Mouse (Mus musculus) kidney, adult 18-20 months (tissue): ENCODE measurements around the gene Fer1l5.

Experiments used
- DNase-seq: peaks from one replicate; pipeline ENCODE4 v3.0.0; 2021

Fer1l5 gene

DNA sequence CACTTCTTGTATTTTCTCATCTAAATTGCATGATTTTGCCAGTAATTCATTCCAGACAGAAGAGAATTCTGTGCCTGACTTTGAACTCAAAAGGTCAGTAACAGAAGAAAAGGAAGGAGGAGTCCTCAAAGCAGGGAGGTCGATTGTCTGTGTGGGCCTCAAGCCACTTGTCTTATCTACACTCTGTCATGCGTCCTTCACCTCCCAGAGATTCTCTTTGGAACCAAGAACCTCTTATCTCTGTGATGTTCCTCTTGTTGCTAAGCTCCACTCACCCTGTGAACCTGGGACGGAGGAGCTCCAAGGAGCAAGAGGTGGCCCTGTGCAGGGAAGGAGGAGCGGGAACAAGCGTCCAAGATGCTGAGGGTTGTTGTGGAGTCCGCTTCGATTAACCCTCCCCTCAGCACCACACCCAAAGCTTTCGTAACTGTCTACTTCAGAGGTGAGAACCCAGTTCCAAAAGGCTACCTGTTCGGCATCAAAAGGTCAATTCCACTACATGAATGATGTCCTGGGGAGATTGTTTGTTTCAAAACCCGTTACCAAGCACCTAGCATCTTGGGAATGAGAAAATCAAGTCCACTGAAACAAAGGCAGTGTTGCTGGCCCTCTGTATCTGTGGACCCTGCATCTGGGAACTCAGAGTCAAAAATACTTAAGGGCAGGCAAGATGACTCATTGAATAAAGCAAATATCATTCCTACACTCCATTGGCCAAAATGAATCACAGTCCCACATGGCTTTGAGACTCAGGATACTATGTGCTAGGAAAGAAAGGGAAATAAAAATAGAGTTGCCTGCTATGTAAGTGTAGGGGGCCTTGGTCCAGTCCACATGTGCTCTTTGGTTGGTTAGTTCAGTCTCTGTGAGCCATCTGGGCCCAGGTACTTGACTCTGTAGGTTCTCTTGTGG is at the start of gene Fer1l5:
Fer1l5 (plus strand) TSS at position 358 of the 912 bp plus-strand sequence.
- no peak for DNase-seq

DNA sequence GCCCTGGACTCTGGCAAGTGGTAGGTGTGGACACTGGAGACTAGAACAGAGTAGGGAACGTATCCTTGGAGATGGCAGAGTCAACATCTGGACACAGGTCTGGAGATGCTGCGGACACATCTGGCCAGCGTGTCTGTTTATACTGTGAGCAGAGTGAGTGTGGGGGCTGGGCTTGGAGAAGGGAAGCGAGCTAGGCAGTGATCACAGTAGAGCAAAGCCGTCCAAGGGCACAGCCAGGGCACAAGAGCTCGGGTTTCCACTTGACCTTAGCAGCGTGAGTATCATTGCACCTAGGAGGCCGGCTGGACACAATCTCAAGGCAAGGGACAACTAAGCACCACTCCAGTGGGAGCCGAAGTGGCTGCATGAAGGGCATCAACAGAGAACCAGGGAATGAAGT is 49.0 kb upstream of the Fer1l5 start:
- no peak for DNase-seq

DNA sequence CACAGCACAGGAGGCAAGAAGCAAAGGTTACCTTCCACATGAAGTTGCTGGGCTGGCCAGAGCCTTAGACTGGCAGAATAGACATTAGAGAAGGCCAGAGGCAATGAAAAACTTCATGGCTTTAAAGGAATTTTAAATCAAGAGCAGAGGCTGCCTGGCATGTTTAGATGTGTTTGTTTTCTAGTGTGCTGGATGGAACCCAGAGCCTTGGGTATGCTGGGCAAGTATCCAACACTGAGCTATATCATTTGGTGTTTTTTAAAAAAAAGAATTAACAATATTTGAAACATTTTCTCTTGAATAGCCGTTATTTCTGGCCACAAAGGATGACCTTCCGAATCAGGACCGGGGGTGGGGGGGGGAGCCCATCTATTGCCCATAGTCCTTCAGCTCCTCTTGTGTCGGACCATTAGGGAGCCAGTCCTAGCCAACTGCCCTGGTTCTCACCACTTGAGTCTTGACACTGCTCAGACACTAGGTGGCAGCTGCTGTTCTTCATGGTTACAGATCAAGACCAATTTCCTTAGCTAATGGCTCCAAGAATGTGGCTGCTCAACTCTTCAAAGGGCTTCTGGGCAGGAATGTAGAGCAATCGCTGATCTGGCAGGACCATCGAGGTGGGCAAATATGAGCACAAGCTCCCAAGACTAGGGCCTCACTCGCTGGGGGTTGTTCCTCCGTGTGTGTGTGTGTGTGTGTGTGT is 48.2 kb upstream of the Fer1l5 start:
- peak; percentile 49 for DNase-seq

DNA sequence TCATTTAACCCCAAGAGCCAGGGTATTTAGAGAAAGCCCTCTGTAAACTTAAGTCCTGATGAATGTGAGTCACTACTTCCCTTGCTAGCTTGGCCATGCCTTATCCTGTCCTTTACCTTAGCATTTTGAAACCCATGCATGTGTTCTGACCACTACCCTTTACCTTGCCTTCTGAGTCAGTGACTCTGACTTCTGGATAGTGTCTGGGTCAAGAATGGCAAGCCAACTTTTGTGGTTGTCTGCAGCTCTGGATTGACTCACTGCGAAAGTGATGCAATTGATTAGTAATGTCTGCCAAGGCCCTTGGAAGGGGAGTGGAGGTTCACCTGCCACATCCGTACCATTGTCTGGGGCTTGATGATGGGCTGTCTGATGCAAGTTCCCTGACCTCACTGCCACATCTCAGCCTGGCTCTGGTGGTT is 46.2 kb upstream of the Fer1l5 start:
- no peak for DNase-seq

DNA sequence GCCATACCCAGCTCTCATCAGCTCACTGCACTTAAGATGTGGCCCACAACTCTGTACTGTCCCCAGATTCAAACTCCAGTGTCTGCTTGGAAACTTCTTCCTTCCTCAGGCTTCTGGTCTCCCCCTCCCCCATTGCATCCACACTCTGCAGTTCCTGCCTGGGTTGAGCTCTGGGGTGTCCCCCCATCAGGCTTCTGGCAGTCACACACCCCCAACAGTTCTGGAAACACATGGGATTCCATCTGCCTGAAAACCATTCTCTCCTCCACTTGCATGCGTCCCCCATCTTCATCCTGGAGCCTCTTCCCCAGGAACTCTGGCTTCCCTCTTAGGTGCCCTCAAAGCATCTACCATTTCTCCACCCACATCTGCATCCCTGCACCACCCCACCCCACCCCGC is 45.3 kb upstream of the Fer1l5 start:
- no peak for DNase-seq

DNA sequence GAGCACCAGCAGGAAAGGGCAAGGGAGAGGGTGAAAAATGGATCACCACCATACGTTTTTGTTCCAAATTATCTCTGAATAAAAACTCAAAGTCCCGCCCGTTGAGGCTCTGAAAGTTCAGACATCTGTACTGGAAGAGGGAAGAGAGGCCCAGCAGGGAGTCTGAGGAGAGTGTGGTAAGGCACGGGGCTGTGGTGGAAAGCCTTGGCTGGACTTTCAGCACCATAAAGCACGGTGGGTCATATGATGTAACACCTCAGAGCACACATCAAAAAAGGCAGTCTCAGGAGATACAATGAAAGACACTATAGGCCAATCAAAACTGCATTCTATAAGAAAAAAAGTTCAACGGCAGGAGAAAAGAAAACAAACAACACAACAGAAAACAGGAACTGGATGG is 40.3 kb upstream of the Fer1l5 start:
- no peak for DNase-seq

DNA sequence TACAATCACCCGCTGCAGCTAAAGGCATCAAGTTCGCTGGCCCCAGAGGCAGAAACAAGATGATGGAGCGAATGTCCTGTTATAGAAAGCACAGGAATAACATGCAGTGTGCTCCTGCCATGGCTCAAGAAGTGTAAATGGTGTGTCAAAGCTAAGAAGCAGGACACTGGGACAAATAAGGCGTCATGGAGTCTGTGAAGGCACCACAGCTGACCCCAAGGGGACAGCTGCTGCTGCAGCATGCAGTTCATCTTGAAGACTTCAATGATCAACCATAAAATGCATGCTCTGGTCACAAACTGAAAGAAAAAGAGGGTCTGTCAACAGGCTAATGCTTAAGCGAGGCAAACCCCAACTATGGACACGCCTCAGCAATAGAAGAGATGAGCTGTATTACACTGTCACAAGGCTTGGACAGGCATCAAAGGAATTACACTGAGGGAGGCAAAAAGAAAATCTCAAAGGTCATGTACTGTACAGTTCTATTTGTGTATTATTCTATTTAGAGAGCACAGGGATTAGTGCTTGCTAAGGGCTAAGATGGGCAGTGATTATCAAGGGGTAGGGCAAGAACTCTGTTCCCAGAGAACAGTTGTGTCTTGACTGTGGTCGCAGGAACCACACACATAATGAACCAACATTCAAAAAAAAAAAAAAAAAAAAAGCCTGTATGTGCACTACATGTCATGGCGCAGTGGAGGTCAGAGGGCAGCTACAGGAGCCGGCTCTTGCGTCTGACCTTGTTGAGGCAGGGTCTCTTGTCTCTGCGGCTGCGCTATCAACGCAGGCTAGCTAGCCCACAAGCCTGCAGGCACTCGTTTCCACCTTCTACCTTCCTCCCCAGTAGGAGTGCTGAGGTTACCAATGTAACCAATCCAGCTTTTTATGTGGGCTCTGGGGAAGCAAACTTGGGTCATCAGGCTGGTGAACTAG is 38.9 kb upstream of the Fer1l5 start:
- DNase-seq, result no peak

DNA sequence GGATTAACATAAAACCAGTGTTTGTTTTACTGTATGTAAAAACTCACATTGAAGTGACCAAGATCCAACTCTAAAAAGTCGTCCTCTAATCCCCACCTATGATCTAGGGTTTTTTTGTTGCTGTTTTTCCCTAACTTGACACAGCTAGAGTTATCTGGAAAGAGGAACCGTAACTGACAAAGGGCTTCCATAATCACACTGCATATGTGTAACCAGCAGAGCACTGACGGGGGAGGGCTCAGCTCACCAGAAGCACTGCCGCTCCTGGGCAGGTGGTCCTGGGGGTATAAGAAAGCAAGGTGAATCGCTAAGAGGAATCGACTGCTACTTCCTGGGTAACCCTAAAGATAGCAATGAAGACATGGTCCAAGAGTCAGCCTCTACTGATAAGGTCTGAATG is 29.5 kb upstream of the Fer1l5 start:
- DNase-seq, result no peak

DNA sequence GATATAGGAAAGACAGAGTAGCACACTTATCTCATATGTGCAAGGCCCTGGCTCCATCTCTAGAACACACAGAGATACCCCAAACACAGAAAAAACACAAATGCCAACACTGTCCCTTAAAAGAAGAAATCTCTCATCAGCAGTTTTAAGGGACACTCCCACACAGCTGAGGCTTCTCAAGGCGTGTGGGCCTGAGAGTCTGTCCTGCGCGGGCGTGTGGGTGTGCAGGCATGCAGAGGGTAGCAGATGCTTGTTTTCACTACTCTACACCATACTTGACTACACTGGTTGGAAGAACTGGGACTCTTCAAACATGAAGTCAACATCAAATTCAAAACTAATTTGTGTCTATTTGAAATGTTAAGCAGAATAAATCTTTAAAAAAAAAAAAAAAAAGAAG is 19.7 kb upstream of the Fer1l5 start:
- no peak for DNase-seq

DNA sequence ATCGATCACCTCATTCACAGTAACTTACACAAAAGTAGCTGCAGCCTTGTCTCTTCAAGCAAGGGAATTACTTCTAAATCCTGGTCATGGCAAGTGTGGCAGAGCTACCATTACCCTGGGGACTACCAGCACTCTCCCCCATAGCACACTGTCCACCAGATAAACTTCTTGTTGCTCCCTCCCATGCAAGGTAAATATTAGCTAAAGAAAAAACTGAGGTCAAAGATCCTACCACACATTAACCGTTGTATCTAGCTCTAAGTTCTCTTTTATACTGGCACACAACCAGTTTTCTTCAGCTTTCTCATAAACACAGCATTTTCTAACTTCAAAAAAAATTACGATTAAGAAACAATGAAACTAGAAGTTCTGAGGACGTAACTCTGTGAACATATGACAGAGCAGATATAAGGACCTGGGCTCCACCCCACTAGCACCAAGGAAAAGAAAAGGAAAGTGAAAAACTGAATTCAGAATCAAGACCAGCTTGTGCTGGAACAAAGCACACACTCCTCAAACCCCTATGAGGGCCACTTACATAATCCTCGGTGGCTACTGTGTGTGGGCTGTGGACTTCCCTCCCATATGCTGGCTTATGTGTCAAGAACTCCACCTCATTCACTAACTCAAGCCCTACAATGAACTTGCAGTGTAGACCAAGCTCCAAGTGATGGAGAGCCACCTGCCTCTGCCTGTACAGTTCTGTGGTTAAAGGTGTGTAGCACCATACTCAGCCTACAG is 15.0 kb upstream of the Fer1l5 start:
- peak; percentile 50 for DNase-seq

DNA sequence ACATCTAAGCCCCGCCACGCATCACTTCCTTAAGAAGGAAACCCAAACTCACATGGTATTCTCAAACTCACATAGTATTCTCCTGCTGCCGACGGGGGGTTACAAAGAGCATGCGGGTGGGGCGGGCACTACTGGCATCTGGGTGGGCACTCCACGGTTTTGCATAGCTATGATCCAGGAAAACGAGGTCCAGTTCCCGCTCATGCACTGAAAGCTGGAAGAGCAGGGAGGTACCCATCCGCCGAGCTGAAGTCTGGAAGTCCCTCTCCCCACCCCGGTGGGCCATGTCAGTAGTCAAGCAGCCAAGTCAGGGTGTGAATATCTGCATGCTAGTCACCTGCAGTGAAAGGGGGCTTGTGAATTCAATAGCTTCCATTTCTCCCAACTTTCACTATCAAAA is 4.4 kb upstream of the Fer1l5 start:
- DNase-seq, result no peak

DNA sequence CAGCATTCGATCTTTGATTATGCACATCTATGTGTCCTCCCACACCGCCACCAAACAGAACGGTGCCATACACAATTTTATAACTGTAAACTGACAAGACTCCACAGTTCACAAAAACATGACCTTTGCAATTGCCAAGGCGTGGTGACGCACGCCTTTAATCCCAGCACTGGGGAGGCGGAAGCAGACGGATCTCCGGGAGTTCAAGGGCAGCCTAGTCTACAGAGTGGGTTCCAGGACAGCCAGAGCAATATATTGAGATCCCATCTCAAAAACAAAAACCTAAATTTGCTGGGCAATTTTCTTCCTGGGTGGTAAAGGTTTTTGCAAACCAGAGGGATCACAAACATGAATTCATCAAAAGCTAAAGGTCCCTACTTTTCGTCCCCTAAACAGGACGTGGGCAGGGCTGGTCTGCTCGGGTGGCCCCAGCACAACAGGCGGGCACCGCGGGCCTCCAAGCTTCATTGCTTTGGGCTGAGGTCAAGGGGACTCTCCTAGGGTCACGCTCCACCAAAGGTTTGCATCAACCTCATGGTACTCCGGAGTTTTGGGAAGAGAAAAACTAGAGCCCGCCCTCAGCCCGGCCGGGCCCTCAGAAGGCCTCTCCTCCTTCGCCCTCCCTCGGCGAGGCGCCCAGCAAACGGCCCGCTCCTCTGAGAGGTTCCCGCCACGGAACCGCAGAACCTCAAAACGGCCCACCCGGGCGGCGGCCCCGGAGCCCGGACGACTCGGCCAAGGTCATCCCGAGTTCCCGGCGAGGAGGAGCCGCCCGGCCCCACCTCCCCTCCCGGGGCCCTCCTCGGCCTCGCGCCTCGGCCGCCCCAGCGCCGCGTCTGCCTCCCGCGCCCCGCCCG is 3.8 kb upstream of the Fer1l5 start:
- DNase-seq, result peak; percentile 55

DNA sequence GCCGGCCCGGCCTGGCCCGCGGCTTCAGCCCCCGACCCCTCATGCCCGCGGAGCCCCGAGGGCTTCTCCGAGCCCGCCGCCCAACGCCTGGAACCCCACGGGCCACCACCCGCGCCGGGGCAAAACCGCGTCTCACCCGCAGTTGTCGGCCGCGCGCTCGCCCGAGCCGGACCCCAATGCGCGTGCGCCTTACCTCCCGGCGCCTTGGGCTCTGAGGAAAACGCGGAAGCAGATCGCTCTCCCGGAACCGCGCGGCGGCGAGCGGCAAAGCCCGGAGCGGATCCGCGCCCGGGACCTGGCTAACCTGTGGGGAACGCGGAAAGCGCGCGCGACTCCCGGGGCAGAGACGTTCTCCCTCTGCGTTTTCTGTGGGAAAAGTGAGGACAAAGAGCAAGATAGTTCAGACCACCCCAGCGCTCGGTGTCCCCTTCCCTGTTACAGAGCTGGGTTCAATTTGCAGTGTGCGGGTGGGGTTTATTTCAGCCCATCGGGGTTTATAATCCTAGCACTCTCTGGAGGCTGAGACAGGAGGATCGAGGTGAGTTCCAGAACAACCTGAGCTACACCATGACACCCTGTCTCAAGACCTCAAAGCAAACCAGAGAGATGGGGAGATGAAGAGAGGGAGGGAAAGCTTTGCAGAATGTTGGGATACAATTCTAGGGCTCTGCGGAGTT is 3.0 kb upstream of the Fer1l5 start, which contains the start of gene Kansl3:
Kansl3 (minus strand) TSS at position 213 of the 677 bp plus-strand sequence.
- peak; percentile 93 for DNase-seq

DNA sequence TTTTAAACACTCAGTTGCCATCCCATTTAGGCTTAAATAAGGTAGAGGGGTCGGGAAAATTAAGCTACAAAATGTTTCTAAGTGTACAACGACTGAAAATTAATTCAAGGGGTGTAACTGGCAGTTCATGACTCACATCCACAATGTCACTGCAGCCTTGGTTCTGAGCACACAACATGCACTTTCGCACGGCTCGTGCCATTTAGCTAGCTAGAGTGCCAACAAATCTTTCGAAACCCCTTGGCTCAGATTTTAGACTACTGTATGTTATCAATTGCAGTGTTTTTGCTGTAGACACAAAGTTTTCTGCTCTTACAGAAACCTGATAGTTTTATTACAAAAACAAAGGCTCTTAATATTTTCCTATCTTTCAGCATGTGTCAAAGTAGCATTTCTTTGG is 1.2 kb upstream of the Fer1l5 start:
- no peak for DNase-seq

DNA sequence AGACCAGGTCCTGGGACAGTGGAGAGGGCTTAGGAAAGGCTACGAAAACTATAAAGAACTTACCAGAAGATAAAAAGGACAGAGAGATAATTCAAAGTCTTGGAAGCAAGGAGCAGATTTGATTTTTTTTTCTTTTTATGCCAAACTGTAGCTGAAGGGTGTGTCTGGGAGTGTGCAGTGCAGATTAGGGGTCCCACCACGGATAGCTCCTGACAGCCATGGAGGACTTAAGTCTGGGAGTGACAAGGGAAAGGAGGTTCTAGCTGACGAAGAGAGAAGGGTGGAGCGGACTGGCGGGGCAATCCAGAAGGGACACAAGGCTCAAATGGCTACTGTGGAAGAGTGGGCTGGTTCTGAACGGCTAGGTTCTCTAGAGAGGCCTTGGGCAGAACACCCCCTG is 6.8 kb downstream of the Fer1l5 start:
- DNase-seq, result no peak

DNA sequence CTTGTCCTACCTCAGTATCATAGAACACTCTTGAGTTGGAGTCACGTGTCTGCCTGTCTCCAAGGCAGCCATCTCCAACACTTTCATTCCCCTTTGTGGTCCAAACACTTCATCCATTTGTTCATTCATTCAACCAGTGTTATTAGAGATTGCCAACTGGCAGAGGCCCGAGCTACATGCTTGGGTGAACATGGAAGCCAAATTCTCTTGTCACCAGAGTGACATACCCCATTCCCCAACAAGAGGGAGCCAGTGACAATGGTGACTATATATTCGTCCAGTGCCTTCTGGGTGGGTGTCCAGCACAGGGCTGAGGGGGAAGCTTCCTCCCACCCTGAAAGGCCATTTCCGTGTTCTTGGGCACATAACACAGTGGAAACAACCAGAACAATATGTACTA is 7.5 kb downstream of the Fer1l5 start:
- no peak for DNase-seq

DNA sequence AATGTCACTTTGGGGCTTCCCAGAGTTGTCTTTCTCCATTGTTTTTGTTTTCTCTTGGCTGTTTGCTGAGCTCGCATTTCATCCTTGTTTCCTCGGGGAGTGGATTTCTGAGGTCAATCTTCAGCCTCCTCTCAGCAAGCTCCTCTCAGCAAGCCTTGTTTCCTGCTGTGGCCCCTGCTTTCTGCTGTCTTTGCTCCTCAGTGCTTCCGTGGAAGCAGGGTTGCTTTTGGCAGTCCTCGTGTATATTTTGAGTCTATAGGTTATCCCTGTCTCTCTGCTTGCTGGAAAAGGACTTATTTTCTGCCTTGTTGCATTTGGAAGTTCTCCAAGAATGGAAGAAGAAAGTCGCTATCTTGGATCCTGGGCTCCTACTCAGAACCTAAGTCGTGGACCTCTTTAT is 24.9 kb downstream of the Fer1l5 start:
- no peak for DNase-seq

DNA sequence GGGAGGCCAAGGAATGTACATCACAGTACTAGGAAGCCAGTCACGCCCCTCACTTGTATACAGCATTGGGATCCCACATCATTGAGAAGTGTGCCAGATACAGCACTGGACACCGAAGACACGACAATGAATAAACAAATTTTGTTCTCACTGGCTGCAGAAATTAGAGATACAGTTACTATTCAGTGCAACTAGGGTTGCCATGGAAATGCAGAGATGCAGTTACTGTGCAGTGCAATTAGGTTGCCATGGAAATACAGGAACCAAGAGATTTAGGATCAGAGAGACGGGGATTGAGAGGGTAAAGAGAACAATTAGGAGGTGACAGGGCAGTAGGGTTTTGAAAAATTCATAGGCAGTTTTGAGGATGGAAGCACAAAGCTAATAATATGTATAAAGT is 29.4 kb downstream of the Fer1l5 start:
- no peak for DNase-seq

DNA sequence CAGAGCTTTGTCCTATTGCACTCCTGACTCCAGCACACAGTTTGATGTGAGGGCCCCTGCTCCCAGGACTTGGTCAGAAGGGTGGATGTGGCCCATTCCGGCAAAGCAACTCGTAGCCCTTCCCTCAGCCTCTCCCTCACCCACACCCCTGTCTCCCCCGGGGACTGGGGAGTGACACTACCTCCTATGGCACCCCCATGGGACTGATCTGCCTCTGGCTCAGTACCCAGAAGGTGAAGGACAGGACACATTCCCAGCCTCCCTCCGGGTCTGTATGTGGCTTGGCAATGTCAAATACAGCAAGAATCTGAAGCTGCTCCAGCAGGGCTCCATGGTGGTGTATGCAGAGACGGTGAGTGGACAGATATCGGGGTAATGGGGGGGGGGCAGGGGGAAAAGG is 32.4 kb downstream of the Fer1l5 start:
- DNase-seq, result no peak

DNA sequence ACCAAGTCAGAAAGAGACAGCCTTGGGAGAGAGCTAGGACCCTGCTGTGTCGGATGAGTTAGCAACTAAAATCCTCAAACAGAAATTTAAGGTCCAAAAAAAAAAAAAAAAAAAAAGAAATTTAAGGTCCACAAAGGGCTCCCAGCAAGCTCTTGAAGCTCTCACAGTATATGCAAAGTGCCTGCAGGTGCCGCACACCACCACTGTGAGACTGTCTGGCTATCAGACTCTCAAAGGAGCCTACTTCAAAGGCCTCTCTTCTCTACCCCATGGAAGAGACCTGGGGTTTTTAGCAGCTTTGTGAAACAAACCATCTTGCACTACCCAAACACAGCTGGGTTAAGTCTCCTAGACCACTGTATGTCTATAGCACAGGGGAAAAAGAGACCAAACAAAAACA is 57.4 kb downstream of the Fer1l5 start:
- DNase-seq, result no peak

DNA sequence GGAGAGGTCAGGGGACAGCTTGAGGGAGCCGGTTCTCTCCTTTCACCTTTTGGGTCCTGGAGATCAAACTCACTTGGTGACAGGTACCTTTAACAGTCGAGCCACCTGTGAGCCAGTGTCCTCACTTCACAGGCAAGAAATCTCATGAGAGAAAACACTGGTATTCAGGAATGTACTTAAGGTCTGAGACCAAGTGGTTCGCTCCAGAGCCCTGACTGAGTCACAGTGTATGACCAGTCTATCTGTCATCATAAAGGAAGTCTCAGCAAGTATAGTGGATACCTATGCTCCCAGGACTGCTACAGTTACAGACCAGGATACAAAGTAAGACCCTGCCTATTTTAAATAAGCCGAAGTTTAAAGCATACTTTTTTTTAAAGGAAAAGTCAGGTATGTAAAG is 60.9 kb downstream of the Fer1l5 start:
- no peak for DNase-seq
